Mouse (Mus musculus) cerebellum, adult 2 months (tissue): ENCODE results near the gene Axdnd1. TPM values are rescaled to one million over a fixed set of nuclear protein-coding genes. Genes with fewer than 3 reads are reported as not detected.

ENCODE experiments used
- DNase-seq, 2 experiments: peaks; one replicate each; pipeline ENCODE4 v3.0.0; 2021
- H3K27ac ChIP-seq: fragments of 200-500 bp; 2 replicates; pipeline ENCODE4 v1.5.1; 2012; ENCODE audit warnings: low read length, control low read depth, inconsistent platforms; ENCODE audit not compliant: insufficient read depth
- H3K27me3 ChIP-seq: fragments of 200-500 bp; 2 replicates; pipeline ENCODE4 v1.6.1; 2012; ENCODE audit warnings: inconsistent platforms, mild to moderate bottlenecking, low read length, moderate library complexity; ENCODE audit not compliant: control insufficient read depth, insufficient read depth
- H3K4me1 ChIP-seq: fragments of 200-500 bp; 2 replicates; pipeline ENCODE4 v1.6.1; 2011; ENCODE audit warnings: low read length; ENCODE audit not compliant: control insufficient read depth, insufficient read depth
- H3K4me3 ChIP-seq: fragments of 200-500 bp; replicated peaks from 2 replicates; pipeline ENCODE3; 2011; ENCODE audit warnings: mild to moderate bottlenecking, low read depth, low read length, control low read depth; ENCODE audit not compliant: insufficient read depth
- CTCF ChIP-seq: fragments of 200-500 bp; IDR thresholded peaks from 2 replicates; pipeline ENCODE4 v1.5.1; 2011; ENCODE audit warnings: low read depth, mild to moderate bottlenecking, control low read depth, low read length, moderate library complexity, borderline replicate concordance; ENCODE audit not compliant: insufficient read depth
- POLR2A ChIP-seq: fragments of 200-500 bp; IDR thresholded peaks from 2 replicates; pipeline ENCODE4 v1.6.1; 2011; ENCODE audit warnings: low read length, control low read depth, borderline replicate concordance; ENCODE audit not compliant: insufficient read depth
- WGBS: fragments of 180-500 bp; shearing (Covaris S2); methylation state at CpG from one replicate; pipeline ENCODE4 v1.1.7; 2018; 5-methylcytosine and 5-hydroxymethylcytosine counted together
- polyA plus RNA-seq: library from polyadenylated mRNA; depleted of rRNA; stranded (reverse); fragments of >200 nt; gene quantifications from 2 replicates; pipeline ENCODE4 v1.2.3, GENCODE M21; 2012

Gene Axdnd1
- polyA plus RNA-seq, 1 experiment = 0.38 TPM

- 68% methylated on average over 17 of the region's 17 CpGs for WGBS
- TF ChIP-seq CTCF (no peak), POLR2A (no peak)
- no peak overlapping the region for H3K27ac ChIP-seq
Measured at GRCm38 (mm10) chr1:156449691-156450090, 28.7 kb upstream of the Axdnd1 start.

DNA sequence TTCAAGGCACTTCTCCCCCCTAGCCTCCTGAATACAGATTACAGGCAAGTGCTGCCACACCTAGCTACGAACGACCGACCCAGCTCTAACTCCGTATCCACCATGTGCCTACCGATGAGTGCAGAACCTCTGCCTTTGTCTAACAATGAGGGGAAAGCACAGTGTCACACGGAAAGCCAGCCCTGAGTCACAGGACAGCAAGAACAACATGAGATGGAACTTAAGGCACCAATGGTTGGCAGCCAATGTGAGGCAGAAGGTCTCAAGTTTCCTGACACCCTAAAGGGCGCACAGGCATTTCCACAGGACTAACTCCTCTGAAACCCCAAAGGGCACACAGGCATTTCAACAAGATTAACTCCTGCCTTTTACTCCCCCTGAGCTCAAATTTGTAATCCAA, 28.1 kb upstream of the Axdnd1 start:
- no peak overlapping the region for H3K4me3 ChIP-seq
- H3K27me3 ChIP-seq = no peaks in the 10 kb centered on the region
- DNase-seq = no peak
- TF ChIP-seq POLR2A (no peak), CTCF (no peak)
- WGBS = 83% methylated on average over 7 of the region's 7 CpGs
- no peaks in the 10 kb centered on the region for H3K4me1 ChIP-seq
- H3K27ac ChIP-seq = no peak overlapping the region

More at GRCm38 (mm10) chr1:156449691-156450090, 28.7 kb upstream of the Axdnd1 start:
- no peak for DNase-seq
- Histone ChIP-seq H3K27me3 (no peaks in the 10 kb centered on the region), H3K4me1 (no peaks in the 10 kb centered on the region), H3K4me3 (no peak overlapping the region)

DNA sequence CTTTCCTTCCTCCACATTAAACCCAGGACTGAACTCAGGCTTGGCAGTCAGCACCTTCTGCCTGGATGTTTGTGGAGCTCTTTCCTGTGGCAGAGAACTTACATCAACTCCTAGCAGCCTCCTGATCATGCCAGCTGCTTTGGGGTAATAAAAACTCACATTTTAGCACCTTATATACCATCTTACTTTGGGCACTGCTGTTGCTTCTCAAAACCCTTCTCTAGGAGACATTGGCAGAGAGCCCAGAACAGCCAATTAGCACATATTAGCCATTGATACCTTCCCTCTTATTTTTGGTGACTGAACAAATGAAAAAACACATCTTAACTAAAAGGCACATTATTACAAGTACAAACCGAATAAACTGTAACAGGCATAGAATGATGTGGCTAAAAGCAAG, 24.1 kb upstream of the Axdnd1 start:
- Histone ChIP-seq H3K4me1 (no peaks in the 10 kb centered on the region), H3K27me3 (no peaks in the 10 kb centered on the region), H3K27ac (no peak overlapping the region), H3K4me3 (no peak overlapping the region)
- WGBS = 87% methylated on average over 1 of the region's 1 CpGs
- no peak for DNase-seq
- no peak for TF ChIP-seq POLR2A
- TF ChIP-seq CTCF = no peak

DNA sequence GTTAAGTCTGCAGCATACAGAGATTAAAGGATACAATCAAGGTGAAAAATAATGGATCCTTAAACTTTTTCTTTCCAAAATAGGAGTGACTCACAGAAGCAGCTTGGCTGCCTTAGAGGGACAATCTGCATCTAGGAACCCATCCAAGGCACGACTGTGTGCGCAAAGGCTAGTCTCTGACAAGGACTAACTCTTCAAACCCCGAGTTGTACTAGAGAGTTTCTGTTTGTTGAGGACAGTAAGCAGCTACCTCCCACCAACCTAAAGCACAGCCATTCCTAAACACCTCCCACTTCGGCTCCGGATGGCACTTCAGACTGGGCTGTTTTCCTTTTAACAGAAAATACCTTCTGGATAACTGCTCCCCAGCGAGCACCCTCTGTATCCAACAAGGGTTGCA, 21.8 kb upstream of the Axdnd1 start:
- no peak for DNase-seq

GRCm38 (mm10) chr1:156442266-156442665, 21.3 kb upstream of the Axdnd1 start:
- no peak for DNase-seq
- WGBS = 95% methylated on average over 12 of the region's 12 CpGs
- Histone ChIP-seq H3K4me3 (no peak overlapping the region), H3K4me1 (no peaks in the 10 kb centered on the region), H3K27ac (no peak overlapping the region), H3K27me3 (no peaks in the 10 kb centered on the region)
- TF ChIP-seq CTCF (no peak), POLR2A (no peak)

More for the DNA sequence above, 21.8 kb upstream of the Axdnd1 start:
- H3K27ac ChIP-seq = no peak overlapping the region
- H3K27me3 ChIP-seq = no peaks in the 10 kb centered on the region
- H3K4me3 ChIP-seq = no peak overlapping the region
- no peak for TF ChIP-seq POLR2A
- TF ChIP-seq CTCF = no peak
- 78% methylated on average over 6 of the region's 6 CpGs for WGBS
- no peaks in the 10 kb centered on the region for H3K4me1 ChIP-seq

DNA sequence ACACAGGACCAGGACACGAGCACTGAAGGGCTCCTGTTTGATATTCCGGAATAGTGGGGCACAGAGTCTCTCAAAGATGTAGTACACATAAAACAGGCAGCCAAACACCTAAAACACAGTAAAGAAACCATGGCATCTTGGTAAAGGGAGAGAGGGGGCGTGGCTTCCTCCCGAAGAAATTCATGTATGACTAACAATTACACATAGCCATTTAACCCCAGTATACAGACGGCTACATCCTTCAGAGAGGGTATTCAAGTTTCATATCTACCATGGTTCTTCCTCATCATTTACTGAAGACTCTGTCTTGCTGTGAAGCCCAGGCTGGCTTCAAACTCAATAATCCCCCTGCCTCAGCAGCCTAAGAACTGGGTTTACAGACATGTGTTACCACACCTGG, 16.8 kb upstream of the Axdnd1 start:
- no peak overlapping the region for H3K4me3 ChIP-seq
- no peak overlapping the region for H3K27ac ChIP-seq
- 93% methylated on average over 5 of the region's 5 CpGs for WGBS
- no peaks in the 10 kb centered on the region for H3K4me1 ChIP-seq
- DNase-seq = no peak
- TF ChIP-seq POLR2A (no peak), CTCF (no peak)
- no peaks in the 10 kb centered on the region for H3K27me3 ChIP-seq

GRCm38 (mm10) chr1:156437016-156437708, 16.2 kb upstream of the Axdnd1 start:
- Histone ChIP-seq H3K27ac (no peak overlapping the region), H3K4me3 (no peak overlapping the region), H3K27me3 (no peaks in the 10 kb centered on the region), H3K4me1 (no peaks in the 10 kb centered on the region)
- WGBS = 96% methylated on average over 8 of the region's 8 CpGs
- TF ChIP-seq CTCF = no peak
- no peak for TF ChIP-seq POLR2A
- DNase-seq = no peak

GRCm38 (mm10) chr1:156433497-156433896, 12.5 kb upstream of the Axdnd1 start:
- no peak for DNase-seq
- TF ChIP-seq POLR2A (no peak), CTCF (no peak)

GRCm38 (mm10) chr1:156432498-156432897, 11.5 kb upstream of the Axdnd1 start:
- Histone ChIP-seq H3K4me1 (no peaks in the 10 kb centered on the region), H3K27me3 (no peaks in the 10 kb centered on the region), H3K27ac (no peak overlapping the region), H3K4me3 (no peak overlapping the region)
- DNase-seq = no peak
- WGBS = 90% methylated on average over 10 of the region's 10 CpGs
- TF ChIP-seq POLR2A (no peak), CTCF (no peak)

More at GRCm38 (mm10) chr1:156433497-156433896, 12.5 kb upstream of the Axdnd1 start:
- Histone ChIP-seq H3K27ac (no peak overlapping the region), H3K27me3 (no peaks in the 10 kb centered on the region), H3K4me1 (no peaks in the 10 kb centered on the region), H3K4me3 (no peak overlapping the region)
- 86% methylated on average over 3 of the region's 3 CpGs for WGBS
